ENCODE assay signal across 7 mouse cellular contexts in genomic region chr4:149307596-149308490, GRCm38 (mm10). TPM values are rescaled to one million over a fixed set of nuclear protein-coding genes. Genes with fewer than 3 reads are reported as not detected.
DNase-seq lines count a peak whose midpoint lies in the region; ATAC-seq lines count a peak whose summit lies in the region.

Gene Kif1b (minus strand): TSS chr4:149307693.

- intact Hi-C loops in left cerebral cortex, postnatal 36 days (cut with DNase I): loop anchor here (5.0 kb wide), 1 partner anchor 41 kb away; no protein-coding TSS in a partner anchor

- under 1% methylated on average over 77 of the region's 79 CpGs for WGBS in intestine, embryonic 16.5 days
- under 1% methylated on average over 79 of the region's 79 CpGs for WGBS in midbrain, embryonic 11.5 days

- DNase-seq in adrenal gland, adult 2 months: peak; percentile 99
- peak; percentile 95 for DNase-seq in embryo, embryonic 11.5 days (ENCODE audit: low read depth, low spot score)
- peak; percentile 99 for DNase-seq in gastrocnemius, postnatal 4 days (ENCODE audit: low spot score in 2 of 2)
- peak; percentile 99 for DNase-seq in left cerebral cortex, postnatal 36 days (ENCODE audit: low spot score in 2 of 2)
- peak; percentile 100 for DNase-seq in midbrain, embryonic 11.5 days (ENCODE audit: low spot score, missing footprints)
- DNase-seq in skeletal muscle tissue, adult 2 months (ENCODE audit: low read depth, low spot score): peak; percentile 99

- peak within 1 kb of the TSS; percentile 92 for H3K4me3 ChIP-seq in intestine, embryonic 16.5 days (ENCODE audit: low read length)
- peak within 1 kb of the TSS; percentile 89 for H3K4me3 ChIP-seq in midbrain, embryonic 11.5 days (ENCODE audit: low read depth, low read length)

- no peaks in the 10 kb centered on the region for H3K27me3 ChIP-seq in intestine, embryonic 16.5 days (replicated peaks; ENCODE audit: control insufficient read depth, insufficient read depth, low read length)
- H3K27me3 ChIP-seq in midbrain, embryonic 11.5 days (ENCODE audit: control insufficient read depth, insufficient read depth, low read length): no peaks in the 10 kb centered on the region

- H3K9ac ChIP-seq in intestine, embryonic 16.5 days (ENCODE audit: low read depth, low read length): peak within 1 kb of the TSS; percentile 88
- H3K9ac ChIP-seq in midbrain, embryonic 11.5 days (ENCODE audit: low read length): peak within 1 kb of the TSS; percentile 93

- no peaks in the 10 kb centered on the region for H3K9me3 ChIP-seq in intestine, embryonic 16.5 days (ENCODE audit: control insufficient read depth, low read length)
- H3K9me3 ChIP-seq in midbrain, embryonic 11.5 days (ENCODE audit: control insufficient read depth, low read length): no peaks in the 10 kb centered on the region

- no peaks in the 10 kb centered on the region for H3K36me3 ChIP-seq in intestine, embryonic 16.5 days (ENCODE audit: control insufficient read depth, insufficient read depth, low read length)
- no peaks in the 10 kb centered on the region for H3K36me3 ChIP-seq in midbrain, embryonic 11.5 days (ENCODE audit: control insufficient read depth, insufficient read depth, low read length)

- peak within 1 kb of the TSS; percentile 87 for H3K27ac ChIP-seq in intestine, embryonic 16.5 days (ENCODE audit: low read length)
- H3K27ac ChIP-seq in midbrain, embryonic 11.5 days (ENCODE audit: low read depth, low read length): peak within 1 kb of the TSS; percentile 93

- peak within 1 kb of the TSS; percentile 80 for H3K4me2 ChIP-seq in intestine, embryonic 16.5 days (ENCODE audit: low read depth, low read length)
- H3K4me2 ChIP-seq in midbrain, embryonic 11.5 days: peak within 1 kb of the TSS; percentile 79

- ATAC-seq in intestine, embryonic 16.5 days: peak; percentile 98
- ATAC-seq in midbrain, embryonic 11.5 days (ENCODE audit: low FRiP score): peak; percentile 97

- peaks cover 9% of the 10 kb centered on the region for H3K4me1 ChIP-seq in intestine, embryonic 16.5 days (ENCODE audit: control insufficient read depth, insufficient read depth, low read length)
- peaks cover 33% of the 10 kb centered on the region for H3K4me1 ChIP-seq in midbrain, embryonic 11.5 days (ENCODE audit: control insufficient read depth, insufficient read depth, low read length)

RNA-seq across cellular contexts. Expression of gene Kif1b, which starts in this region (rescaled TPM):
- total RNA-seq in adrenal gland, adult 2 months (2021): 100 to 1,000 TPM; 118 to 165 TPM
- 61.9 and 63.6 TPM in 2 replicates for polyA plus RNA-seq in adrenal gland, adult 2 months (2012; rRNA removed)
- 100 to 1,000 TPM; 266 to 283 TPM for total RNA-seq in gastrocnemius, postnatal 4 days (2021)
- 18.2 and 19.2 TPM in 2 replicates for polyA plus RNA-seq in intestine, embryonic 16.5 days (2015; fragmentation: Nextera tagmentation; extraction: Ambion mirVana)
- 100 to 1,000 TPM; 448 to 452 TPM for total RNA-seq in left cerebral cortex, postnatal 36 days (2021)
- 94.6 and 95.0 TPM in 2 replicates for polyA plus RNA-seq in midbrain, embryonic 11.5 days (2014; fragmentation: Nextera tagmentation; extraction: Ambion mirVana)

Comparison
In these comparisons a context has a peak if more than half of its experiments do, and no peak if none do; other contexts are left out.
1. Peak in every context shown above with its lines: DNase-seq, ATAC-seq, H3K4me3 ChIP-seq and H3K27ac ChIP-seq.